Mouse (Mus musculus): ENCODE results near the gene Gm21708. TPM values are rescaled to one million over a fixed set of nuclear protein-coding genes. Genes with fewer than 3 reads are reported as not detected.
"Not testable (repeated sequence)": the region's sequence is repeated elsewhere in the genome, so short reads cannot be mapped to it uniquely, and the experiment has no call there.

Gm21708 gene
- total RNA-seq (2014; fragmentation: Nextera tagmentation) (not detected in 2 replicates), total RNA-seq (2017) (not detected in 2 replicates), polyA plus RNA-seq (2012) (not detected in 2 replicates)

- not testable (repeated sequence) for H3K27me3 ChIP-seq (ENCODE audit: insufficient read depth, low read length); H3K36me3 ChIP-seq (replicated peaks)
These were observed at the start of gene Gm21708, which contains the start of gene Gm21704 for GRCm38 (mm10) chrY:3410067-3410466. TSS of gene Gm21708 (minus strand) at chrY:3410167. TSS of gene Gm21704 (minus strand) at chrY:3410167.

More at GRCm38 (mm10) chrY:3410067-3410466, at the start of gene Gm21708, which contains the start of gene Gm21704:
- not testable (repeated sequence) for H3K4me3 ChIP-seq (ENCODE audit: low read depth, low read length); H3K9me3 ChIP-seq (replicated peaks); ATAC-seq (ENCODE audit: extremely low read depth, insufficient number of reproducible peaks, low FRiP score, poor library complexity, severe bottlenecking); DNase-seq (ENCODE audit: low spot score); H3K4me1 ChIP-seq (ENCODE audit: insufficient read depth, low read depth, low read length)

Other genes starting within 250 kb of the Gm21708 start
- not detected in 2 replicates for gene Gm21677, start 103.7 kb downstream of the Gm21708 start, total RNA-seq (2014; fragmentation: Nextera tagmentation)
- not detected in 2 replicates for gene Gm21677, start 103.7 kb downstream of the Gm21708 start, total RNA-seq (2017)
- not detected in 2 replicates for gene Gm21677, start 103.7 kb downstream of the Gm21708 start, polyA plus RNA-seq (2012)
- gene Gm21693, start 64.8 kb downstream of the Gm21708 start, total RNA-seq (2014; fragmentation: Nextera tagmentation), result not detected in 2 replicates
- gene Gm21693, start 64.8 kb downstream of the Gm21708 start, total RNA-seq (2017), result not detected in 2 replicates
- gene Gm21693, start 64.8 kb downstream of the Gm21708 start, polyA plus RNA-seq (2012), result not detected in 2 replicates
- not detected in 2 replicates for gene Gm21704, start within 50 bp of the Gm21708 start, total RNA-seq (2014; fragmentation: Nextera tagmentation)
- gene Gm21704, start within 50 bp of the Gm21708 start, total RNA-seq (2017), result not detected in 2 replicates
- gene Gm21704, start within 50 bp of the Gm21708 start, polyA plus RNA-seq (2012), result not detected in 2 replicates